Mouse (Mus musculus): Measurements from ENCODE around the gene Foxp1. TPM values are rescaled to one million over a fixed set of nuclear protein-coding genes. Genes with fewer than 3 reads are reported as not detected.

The Foxp1 gene
- total RNA-seq (2014; fragmentation: Nextera tagmentation), result 46.2 and 55.0 TPM in 2 replicates
- total RNA-seq (2017), result 35.0 and 40.4 TPM in 2 replicates

DNA sequence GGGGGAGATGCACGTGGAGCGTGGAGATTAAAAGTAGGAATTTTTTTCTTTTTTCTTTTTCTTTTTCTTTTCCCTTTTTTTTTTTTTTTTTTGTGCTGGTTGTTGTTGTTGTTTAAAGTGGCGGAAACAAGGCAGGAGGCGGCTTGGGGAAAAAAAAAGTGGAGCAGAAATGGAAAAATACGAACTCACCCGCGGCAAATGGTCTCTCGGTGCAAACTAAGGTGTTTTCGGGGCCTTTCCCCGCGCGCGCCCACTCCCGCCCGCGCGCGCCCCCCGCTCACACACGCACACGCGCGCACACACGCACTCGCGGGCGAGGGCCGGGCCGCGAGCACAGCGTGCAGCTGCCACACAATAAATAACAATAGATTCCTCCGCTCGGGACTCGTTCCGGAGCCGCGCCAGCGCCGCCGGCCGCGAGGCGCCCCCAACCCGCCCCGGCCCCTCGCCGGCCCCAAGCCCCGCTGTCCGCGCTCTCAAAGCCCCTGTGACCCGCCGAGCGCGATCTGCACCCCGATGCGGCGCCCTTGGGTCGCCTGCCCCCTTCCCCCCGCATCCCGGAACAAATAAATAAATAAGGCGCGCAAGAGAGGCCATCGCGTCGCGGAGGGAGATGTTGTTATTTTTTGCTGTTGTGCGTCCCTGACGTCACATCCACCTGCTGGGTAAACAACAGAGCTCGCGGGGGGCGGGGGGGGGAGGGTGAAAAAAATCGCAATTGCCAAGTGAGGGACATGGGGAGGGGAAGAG is at the start of gene Foxp1:
Foxp1 (minus strand) TSS at position 363 of the 750 bp plus-strand sequence.
- peak; percentile 28; the same call in 1 of the 2 replicates for ATAC-seq (replicated peaks; ENCODE audit: low FRiP score, low TSS enrichment, poor library complexity, severe bottlenecking)

DNA sequence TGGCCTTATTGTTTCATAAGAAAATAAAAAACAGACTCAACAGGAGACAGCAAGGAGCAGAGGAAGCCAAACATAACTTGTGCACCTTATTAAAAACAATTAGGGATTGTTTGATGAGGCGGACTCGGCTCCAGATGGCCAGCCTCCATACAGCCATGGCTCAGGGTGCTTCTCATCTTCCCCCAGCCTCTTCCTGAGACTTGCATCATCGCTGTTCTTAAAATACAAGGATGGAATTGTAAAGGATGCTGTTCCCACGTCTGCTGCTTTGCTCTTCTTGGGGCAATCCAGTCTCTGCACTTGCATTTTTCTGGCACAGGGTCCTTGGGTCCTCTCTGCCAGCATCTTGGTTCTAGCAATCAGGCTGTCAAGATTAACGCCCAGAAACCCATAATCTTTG is 49.5 kb upstream of the Foxp1 start:
- ATAC-seq (replicated peaks; ENCODE audit: low FRiP score, low TSS enrichment, poor library complexity, severe bottlenecking), result no peak

DNA sequence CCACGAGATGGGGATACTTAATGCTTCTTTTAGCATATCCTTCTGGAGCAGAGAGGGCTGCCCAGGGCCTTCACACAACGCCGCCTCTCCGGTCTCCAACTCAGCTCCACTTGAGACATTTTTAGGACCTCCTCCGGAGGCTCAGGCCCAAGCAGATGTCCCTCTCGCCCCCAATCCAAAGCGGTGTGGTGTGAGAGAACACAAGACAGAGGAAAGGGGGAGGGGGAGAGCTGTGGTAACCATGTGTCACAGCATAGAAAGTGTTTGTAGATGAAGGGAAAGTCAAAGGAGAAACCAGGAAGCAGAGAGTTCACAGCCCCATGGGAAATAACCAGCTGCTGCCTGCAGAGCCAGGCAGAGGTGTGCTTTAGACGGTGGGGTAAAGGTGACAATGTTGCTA is 44.4 kb upstream of the Foxp1 start:
- no peak for ATAC-seq (replicated peaks; ENCODE audit: low FRiP score, low TSS enrichment, poor library complexity, severe bottlenecking)

DNA sequence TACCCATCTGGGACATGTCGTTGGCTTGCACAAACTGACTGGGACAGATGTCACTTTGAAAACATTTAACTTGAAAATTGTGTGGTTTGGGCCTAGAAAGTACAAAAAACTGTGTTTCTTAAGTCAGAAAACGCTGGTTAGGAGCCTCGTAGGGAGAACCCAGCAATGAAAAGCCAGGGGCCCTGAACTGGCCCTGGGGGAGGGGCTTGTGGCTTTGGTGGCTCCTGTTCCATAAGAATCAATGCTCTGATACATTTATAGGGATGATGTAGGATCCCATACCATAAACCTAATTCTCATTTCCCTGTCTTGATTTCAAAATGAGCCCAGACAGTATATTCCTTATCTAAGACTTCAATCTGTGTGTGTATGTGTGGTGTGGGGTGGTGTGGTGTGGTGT is 42.2 kb upstream of the Foxp1 start:
- no peak for ATAC-seq (replicated peaks; ENCODE audit: low FRiP score, low TSS enrichment, poor library complexity, severe bottlenecking)

DNA sequence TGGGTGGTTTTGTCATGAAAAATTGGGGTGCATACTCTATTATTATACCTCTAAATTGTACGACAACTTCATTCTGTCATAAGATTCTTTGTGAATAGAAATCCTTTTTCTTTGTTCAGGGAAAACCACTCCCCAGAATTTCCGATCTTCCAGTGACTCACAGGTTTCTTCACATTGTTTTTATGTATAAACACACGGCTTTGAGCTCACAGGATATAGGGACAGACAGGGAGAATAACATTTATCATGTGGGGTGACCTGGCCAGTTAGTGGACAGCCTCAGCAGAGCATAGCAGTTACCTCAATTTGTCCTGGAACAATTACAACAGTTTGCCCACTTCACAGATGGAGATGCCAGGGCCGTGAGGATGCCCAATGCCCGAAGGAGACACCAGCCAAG is 34.4 kb upstream of the Foxp1 start:
- no peak for ATAC-seq (replicated peaks; ENCODE audit: low FRiP score, low TSS enrichment, poor library complexity, severe bottlenecking)

DNA sequence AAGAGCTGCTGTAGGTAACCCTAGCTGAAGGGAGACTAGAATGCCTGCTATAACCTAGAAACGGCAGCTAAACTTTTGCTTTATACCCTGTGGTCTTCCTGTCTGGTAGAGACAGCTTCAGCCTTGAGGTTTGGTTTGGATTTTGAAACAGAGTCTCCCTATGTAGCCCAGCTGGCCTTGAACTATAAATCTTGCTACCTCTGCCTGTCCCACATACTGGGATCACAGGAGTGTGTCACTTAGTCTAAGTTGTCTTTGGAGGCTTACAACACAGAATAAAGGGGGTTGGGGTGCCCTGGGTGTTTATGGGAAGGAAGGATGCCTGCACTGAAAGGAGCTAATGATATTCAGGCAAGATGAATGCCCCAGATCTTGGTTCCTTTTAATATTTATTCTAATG is 30.3 kb upstream of the Foxp1 start:
- ATAC-seq (replicated peaks; ENCODE audit: low FRiP score, low TSS enrichment, poor library complexity, severe bottlenecking), result no peak

DNA sequence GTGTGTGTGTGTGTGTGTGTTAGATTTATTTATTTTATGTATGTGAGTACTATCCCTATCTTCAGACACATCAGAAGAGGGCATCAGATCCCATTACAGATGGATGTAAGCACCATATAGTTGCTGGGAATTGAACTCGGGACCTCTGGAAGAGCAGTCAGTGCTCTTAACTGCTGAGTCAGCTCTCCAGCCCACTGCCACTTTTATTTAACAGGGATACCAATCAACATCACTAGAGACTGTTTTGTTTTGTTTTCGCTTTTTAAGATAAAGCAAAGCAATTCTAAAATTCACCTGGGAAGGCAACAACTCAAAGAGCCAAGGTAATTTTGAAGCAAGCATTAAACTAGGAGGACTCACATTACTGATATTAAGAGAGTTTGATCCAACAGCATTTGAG is 23.9 kb upstream of the Foxp1 start:
- no peak for ATAC-seq (replicated peaks; ENCODE audit: low FRiP score, low TSS enrichment, poor library complexity, severe bottlenecking)

DNA sequence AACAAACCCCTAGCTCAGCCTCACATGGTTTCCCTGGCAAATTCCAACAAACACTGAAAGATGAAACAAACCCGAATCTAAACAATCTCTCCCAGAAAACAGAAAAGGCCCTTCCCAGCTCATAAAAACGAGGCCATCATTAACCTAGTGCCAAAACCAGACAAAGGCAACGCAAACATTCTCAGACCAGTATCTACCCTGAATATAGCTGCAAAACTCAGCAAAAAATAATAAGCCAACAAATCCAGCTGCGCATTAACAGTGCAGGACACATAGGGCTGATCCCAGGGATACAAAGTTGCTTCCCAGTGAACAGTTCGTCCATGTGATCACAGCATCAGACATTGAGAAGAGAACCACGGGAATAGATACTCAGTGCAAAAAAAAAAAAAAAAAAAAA is 22.9 kb upstream of the Foxp1 start:
- no peak for ATAC-seq (replicated peaks; ENCODE audit: low FRiP score, low TSS enrichment, poor library complexity, severe bottlenecking)

DNA sequence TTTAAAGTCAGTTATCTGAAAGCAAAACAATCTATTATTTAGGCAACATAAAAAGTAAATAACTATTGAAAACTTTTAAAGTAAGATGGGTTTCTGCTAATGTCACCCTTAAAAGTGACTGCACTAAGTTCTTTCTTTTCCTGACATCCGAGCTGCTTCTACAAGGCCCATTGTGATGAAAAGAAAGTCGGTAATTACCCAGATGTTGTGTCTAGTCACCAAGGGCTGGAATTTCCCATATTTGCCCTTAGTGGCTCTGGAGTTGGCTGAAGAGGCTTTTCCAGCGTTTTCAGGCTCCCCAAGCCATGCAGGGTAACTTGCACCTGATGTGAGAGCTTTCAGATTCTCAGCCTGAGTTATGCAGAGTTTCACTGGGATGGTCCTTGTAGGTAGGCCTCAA is 18.6 kb upstream of the Foxp1 start:
- no peak for ATAC-seq (replicated peaks; ENCODE audit: low FRiP score, low TSS enrichment, poor library complexity, severe bottlenecking)

DNA sequence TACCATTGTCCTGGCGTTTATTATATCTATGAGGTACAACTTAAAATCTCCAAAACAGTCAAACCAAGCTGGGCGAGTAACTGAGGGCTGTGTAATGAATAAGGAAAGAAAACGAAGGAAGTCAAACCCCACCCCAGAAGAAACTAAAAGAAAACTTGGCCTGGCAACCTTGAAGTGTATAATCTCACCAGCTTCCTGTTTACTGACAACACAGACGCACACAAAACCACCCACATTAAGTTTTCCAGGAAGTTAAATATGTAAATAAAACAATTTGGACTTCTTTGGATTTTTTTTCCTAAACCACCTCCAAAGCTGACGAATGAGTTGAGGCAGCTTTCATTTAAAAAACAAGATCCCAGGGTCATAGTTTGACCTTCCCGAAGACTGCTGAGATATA is 18.1 kb upstream of the Foxp1 start:
- no peak for ATAC-seq (replicated peaks; ENCODE audit: low FRiP score, low TSS enrichment, poor library complexity, severe bottlenecking)

DNA sequence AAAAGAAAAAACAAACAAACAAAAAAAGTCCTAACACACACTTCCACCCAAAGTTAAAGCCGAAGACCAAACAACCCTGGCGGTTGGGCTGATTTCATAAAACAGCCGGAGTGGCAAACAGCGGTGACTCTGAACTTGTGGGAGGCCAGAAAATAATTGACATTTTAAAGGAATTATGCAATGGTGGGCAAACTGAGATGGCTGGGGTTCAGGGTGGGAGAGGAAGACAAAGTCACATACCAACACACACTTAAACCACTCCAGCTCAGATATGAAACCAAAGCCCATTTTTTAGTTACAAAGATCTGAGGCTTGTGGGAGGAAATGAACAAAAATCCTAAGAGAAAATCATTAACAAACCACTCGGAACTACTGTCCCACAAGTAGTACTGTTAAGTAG is 17.6 kb upstream of the Foxp1 start:
- no peak for ATAC-seq (replicated peaks; ENCODE audit: low FRiP score, low TSS enrichment, poor library complexity, severe bottlenecking)

DNA sequence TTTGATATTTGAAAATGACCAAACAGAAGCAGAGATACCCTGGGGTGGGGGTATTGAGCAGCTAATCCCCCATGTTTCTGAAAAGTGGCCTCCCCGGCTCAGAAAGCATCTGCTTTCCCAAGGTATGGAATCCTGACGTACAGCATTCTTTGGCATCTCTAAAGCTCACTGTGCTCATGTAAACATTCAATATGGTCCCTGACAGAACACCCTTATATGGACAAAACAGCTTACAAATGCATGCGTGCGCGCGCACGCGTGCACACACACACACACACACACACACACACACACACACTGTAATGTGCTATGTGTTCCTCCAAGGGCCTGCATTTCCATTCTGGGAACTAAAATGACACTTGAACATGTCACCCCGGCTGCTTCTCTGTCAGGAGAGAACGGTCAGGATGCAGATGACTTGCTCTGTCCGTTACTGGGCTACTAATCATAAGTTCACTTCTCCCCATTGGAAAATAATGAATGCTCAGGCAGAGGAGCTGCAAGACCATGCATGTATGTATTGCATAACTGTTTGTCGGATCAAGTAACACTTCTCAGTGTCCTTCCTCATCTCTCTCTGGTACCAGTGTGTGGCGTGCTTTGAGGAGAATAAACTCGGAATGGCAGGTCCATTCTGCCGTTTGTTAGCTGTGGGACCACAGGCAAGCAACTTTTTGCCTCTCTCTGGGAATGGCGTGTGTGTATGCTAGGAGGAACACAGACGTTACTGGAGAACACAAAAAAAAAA is 15.8 kb upstream of the Foxp1 start:
- no peak for ATAC-seq (replicated peaks; ENCODE audit: low FRiP score, low TSS enrichment, poor library complexity, severe bottlenecking)

DNA sequence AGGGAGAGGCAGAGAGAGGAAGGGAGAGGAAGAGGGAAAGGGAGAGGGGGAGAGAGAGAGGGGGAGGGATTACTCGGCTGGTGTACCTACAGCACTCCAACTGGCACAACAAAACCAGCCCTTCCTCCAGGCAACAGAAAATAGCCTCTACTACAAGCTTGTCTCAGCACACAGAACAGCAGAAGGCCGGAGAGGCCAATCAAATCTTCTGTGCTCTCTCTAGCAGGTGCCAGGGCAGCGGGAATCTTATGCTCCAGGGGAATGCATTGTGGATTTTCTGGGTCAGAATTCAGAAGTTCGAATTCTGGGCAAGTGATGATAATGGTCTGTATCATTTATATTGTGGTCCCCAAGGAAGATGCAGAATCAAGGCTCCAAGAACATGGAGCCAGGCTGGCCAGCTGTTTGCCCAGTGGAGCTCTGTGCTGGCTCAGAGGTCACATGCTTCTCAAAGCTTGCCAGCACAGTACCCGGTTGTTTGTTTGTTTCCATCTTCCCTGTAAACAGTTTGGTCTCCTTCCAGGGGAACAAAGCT is 11.8 kb upstream of the Foxp1 start:
- ATAC-seq (replicated peaks; ENCODE audit: low FRiP score, low TSS enrichment, poor library complexity, severe bottlenecking), result no peak

DNA sequence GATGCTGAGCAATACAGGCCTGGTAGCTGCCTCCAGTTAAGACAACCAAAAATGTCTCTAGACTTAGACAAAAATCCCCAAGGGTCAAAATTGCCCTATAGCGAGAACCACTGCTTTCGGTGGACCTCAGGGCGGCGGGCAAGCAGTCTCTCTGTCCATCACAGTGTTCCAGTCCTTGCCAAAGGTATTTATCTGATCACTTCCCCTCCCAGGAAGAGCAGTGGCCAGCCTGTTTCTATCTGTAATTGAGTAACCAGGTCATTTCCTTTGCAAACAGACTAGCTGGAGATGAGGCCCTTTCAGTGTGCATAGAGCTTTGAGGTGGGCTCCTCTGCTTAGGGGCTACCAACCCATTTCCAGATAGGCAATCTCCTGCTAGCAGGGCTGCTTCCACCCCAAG is 9.9 kb upstream of the Foxp1 start:
- ATAC-seq (replicated peaks; ENCODE audit: low FRiP score, low TSS enrichment, poor library complexity, severe bottlenecking), result no peak

DNA sequence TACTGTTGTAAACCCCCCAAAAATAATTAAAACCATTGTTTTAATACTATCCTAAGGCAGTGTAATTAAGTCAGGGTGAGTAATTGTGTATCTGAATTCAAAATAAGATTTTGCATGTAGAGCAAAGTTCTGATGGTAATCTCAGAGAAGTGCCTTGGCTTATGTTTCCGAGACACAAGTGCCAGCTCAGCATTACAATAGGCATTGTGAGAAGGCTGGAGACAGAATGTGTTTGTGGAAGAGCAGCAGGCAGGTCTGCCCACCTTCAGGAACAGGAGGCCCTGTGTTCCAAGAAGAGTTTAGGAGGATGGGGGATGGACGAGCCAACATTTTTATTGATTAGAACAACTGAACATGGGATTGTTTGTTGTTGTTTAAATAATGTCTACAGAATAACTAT is 6.5 kb upstream of the Foxp1 start:
- ATAC-seq (replicated peaks; ENCODE audit: low FRiP score, low TSS enrichment, poor library complexity, severe bottlenecking), result no peak

DNA sequence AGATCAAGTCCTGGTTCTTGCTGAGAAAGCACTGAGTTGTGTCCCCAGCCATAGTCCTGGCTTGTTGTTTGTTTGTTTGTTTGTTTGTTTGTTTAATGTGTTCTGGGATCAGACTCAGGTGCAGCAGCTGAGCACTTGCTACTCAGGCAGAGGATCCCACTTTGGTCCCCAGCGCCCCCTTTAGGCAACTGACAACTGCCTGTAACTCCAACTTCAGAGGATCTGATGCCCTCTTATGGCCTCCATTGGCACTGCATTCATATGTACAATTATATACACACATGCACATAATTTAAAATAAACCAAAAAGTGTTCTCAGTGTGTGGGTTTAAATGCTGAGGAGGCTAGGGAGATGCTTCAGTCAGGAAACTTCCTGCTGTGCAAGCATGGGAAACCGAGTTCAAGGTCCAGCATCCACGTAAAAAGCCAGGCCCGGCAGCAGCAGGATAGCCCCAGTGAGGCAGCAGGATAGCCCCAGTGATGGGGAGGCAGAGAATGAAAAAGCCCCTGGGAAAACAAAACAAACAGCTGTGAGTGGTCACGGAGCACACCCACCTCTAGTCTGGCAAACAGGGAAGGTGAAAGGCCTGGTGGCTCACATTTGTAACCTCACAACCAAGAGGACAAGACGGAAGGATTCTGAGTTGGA is 5.1 kb upstream of the Foxp1 start:
- no peak for ATAC-seq (replicated peaks; ENCODE audit: low FRiP score, low TSS enrichment, poor library complexity, severe bottlenecking)

DNA sequence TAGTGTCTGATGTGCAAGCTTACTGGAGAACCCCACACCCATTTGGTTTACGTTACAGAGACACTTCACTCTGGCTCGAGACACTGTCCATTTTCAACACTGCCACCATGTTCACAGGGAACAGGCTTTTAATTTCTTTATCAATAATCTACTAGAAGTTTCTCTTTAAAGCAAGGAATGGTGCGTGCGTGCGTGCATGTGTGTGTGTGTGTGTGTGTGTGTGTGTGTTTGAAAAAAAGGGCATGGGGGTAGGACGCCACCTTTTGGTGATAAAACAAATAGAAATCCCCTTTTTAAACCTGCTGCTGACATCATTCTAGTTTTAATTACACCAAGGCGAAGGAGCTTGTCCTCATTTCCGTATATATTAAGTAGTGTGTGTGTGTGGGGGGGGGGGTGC is 2.8 kb upstream of the Foxp1 start:
- ATAC-seq (replicated peaks; ENCODE audit: low FRiP score, low TSS enrichment, poor library complexity, severe bottlenecking), result no peak

DNA sequence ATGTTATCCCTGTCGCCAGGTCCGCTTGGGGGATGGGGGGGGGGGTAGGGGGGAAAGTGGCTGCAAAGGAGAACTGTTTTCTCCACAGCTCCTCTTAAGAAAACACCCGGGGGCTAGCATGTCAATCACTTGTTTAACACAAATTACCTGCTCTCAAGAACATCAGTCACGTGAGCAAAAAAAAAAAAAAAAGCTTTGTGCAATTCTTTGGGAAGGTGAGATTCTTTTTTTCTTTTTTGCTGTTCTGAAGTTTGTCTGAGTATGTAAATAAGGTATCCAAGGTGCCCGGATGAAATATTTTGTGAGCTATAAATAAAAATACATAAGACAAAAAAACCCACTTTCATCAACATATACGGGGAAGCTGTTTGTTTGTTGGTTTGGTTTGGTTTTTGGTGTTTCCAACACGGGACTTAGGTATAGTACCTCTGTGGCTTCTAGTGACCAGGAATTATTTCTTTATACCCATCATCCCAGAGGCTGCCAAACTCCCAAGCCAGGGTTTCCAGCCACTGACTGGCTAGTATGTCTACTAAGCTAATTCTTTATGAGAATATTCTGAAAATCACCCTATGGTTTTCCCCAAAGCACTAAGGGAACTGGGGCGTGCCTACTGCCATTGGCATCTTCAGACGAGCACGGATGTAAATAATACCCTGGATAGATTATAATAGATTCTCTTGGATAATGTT is 1.3 kb upstream of the Foxp1 start:
- ATAC-seq (replicated peaks; ENCODE audit: low FRiP score, low TSS enrichment, poor library complexity, severe bottlenecking), result no peak

DNA sequence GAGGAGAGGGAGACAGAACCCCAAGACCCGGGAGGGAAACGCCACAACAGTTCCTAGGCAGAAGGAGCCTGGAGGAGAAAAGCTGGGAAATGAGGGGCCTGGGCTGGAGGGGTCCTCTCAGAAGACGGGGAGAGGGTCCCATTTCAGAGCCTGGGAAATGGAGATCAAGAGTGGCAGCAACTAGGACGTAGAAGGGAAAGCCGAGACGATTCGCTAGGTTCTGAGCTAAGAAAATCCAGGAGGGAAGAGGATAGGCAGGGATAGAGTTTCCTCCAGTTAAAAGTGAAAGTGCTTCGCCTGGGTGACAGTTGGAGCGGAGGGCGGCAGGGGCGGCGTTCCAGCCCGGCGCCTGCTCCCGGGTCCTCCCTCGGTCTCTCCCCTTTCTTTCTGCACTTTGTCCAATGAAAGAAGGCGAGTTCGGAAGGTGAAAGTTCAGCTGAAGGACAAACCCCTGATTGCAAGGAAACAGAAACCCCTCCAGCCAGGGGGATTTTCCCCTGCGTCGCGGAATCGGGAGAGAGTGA is 650 bp upstream of the Foxp1 start:
- ATAC-seq (replicated peaks; ENCODE audit: low FRiP score, low TSS enrichment, poor library complexity, severe bottlenecking), result peak; percentile 65
